Mouse (Mus musculus) heart, postnatal 36 days (tissue): ENCODE measurements at regions not wholly inside any gene's neighbourhood (a gene's known extent, or its start where the extent isn't known, plus 50 kb on each side); places are given as distances from the start of the nearest gene placed in this dataset.

Experiments used
- DNase-seq, 2 experiments: peaks; one replicate each; pipeline ENCODE4 v3.0.0; 2021 to 2022
- intact Hi-C: fragments of 180-260 bp; cut with DNase I; formaldehyde crosslinking; loops from one replicate; pipeline ENCODE4 v1.15.1; 2025

- intact Hi-C loops = no loop called here
- DNase-seq = no peak
Observed at GRCm38 (mm10) chr11:82668026-82668425, 96.1 kb downstream of the Cct6b start.

- intact Hi-C loops = no loop called here
- DNase-seq = no peak
Observed at GRCm38 (mm10) chr11:82664076-82664475, 100.0 kb downstream of the Cct6b start.

- intact Hi-C loops = no loop called here
- DNase-seq = no peak
Observed at GRCm38 (mm10) chr11:82662086-82662485, 102.0 kb downstream of the Cct6b start.

- intact Hi-C loops = no loop called here
- no peak for DNase-seq
Observed at GRCm38 (mm10) chr11:82651751-82652150, 112.4 kb downstream of the Cct6b start.

GRCm38 (mm10) chr11:82638513-82638912 is 125.6 kb downstream of the Cct6b start:
- intact Hi-C loops = no loop called here

GRCm38 (mm10) chr11:82632191-82632590 is 131.9 kb downstream of the Cct6b start:
- intact Hi-C loops = no loop called here
- DNase-seq = no peak

More at GRCm38 (mm10) chr11:82638513-82638912, 125.6 kb downstream of the Cct6b start:
- DNase-seq = no peak

GRCm38 (mm10) chr11:82631387-82631786 is 132.7 kb downstream of the Cct6b start:
- no peak for DNase-seq
- intact Hi-C loops = no loop called here

- intact Hi-C loops = no loop called here
- DNase-seq = no peak
Observed at GRCm38 (mm10) chr11:82626501-82627111, 137.5 kb downstream of the Cct6b start.

GRCm38 (mm10) chr11:82621061-82621460 is 143.1 kb downstream of the Cct6b start:
- intact Hi-C loops = no loop called here
- DNase-seq = no peak

- DNase-seq = no peak
- intact Hi-C loops = no loop called here
Observed at GRCm38 (mm10) chr11:82619418-82619817, 144.7 kb downstream of the Cct6b start.

GRCm38 (mm10) chr11:82618457-82618856 is 145.7 kb downstream of the Cct6b start:
- DNase-seq = no peak
- intact Hi-C loops = no loop called here

- intact Hi-C loops = no loop called here
- no peak for DNase-seq
Observed at GRCm38 (mm10) chr11:82616856-82617255, 147.3 kb downstream of the Cct6b start.

- intact Hi-C loops = loop anchor here (5.0 kb wide), 1 partner anchor 377 kb away; no protein-coding TSS in a partner anchor
- DNase-seq = no peak
Observed at GRCm38 (mm10) chr11:82614356-82614755, 149.8 kb downstream of the Cct6b start.

- peak; percentile 56 to 73 for DNase-seq
- intact Hi-C loops = loop anchor here (1.0 to 5.0 kb wide), 2 partner anchors 277 to 376 kb away; partner anchors contain the start of gene Rad51d
Observed at GRCm38 (mm10) chr11:82613503-82613902, 150.6 kb downstream of the Cct6b start.

- DNase-seq = no peak
- intact Hi-C loops = loop anchor here (5.0 kb wide), 1 partner anchor 375 kb away; no protein-coding TSS in a partner anchor
Observed at GRCm38 (mm10) chr11:82612026-82612425, 152.1 kb downstream of the Cct6b start.

GRCm38 (mm10) chr11:82608963-82609362 is 155.2 kb downstream of the Cct6b start:
- no peak for DNase-seq
- intact Hi-C loops = no loop called here

GRCm38 (mm10) chr11:82607661-82608060 is 156.5 kb downstream of the Cct6b start:
- intact Hi-C loops = no loop called here
- no peak for DNase-seq

GRCm38 (mm10) chr11:82604251-82604835 is 159.8 kb downstream of the Cct6b start:
- intact Hi-C loops = no loop called here
- DNase-seq = no peak

- no peak for DNase-seq
- intact Hi-C loops = no loop called here
Observed at GRCm38 (mm10) chr11:82602818-82603217, 161.3 kb downstream of the Cct6b start.

GRCm38 (mm10) chr11:82602250-82602649 is 161.9 kb downstream of the Cct6b start:
- intact Hi-C loops = no loop called here
- no peak for DNase-seq

GRCm38 (mm10) chr11:82600151-82600550 is 164.0 kb downstream of the Cct6b start:
- DNase-seq = no peak
- intact Hi-C loops = no loop called here

GRCm38 (mm10) chr11:82597757-82598156 is 166.4 kb downstream of the Cct6b start:
- intact Hi-C loops = no loop called here
- no peak for DNase-seq
